Mouse (Mus musculus): ENCODE data around the gene Wasl.

DNA sequence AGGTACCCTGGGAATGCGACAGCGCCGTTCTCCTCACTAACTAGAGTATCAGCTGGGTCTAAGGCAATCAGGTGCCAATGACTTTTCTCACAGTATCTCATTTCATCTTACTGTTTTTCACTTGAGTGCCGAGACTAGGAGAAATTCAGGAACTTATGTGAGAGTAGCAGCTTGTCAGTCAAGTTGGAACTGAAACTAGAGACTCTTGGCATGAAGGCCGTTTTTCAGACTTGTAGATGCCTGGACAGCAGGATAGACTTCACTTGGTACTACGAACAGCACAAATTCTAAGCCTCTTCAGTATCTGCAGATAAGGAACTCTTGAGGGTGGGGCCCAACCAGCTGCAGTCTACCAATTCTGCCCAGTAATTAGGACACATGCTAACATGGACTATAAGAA is 64.7 kb downstream of the Wasl start:
- no peak for TF ChIP-seq GATA1 (IDR thresholded peaks at IDR 0.05; ENCODE audit: low read length)
- TF ChIP-seq TAL1 (IDR thresholded peaks at IDR 0.05; ENCODE audit: low read length): no peak
